Mouse (Mus musculus): ENCODE data around the gene Ctu2. TPM values are rescaled to one million over a fixed set of nuclear protein-coding genes. Genes with fewer than 3 reads are reported as not detected.
A peak's percentile ranks its signal among the peaks of the same experiment; 100 is the strongest.

Gene Ctu2
- polyA plus RNA-seq, 1 experiment, result 36.0 TPM

GRCm38 (mm10) chr8:122526526-122527170 is 50.7 kb downstream of the Ctu2 start:
- Histone ChIP-seq H3K4me3 (ENCODE audit: insufficient read depth, low read length) (no peak overlapping the region), H3K27ac (ENCODE audit: insufficient read depth, low read length) (peak overlapping the region; percentile 12; the same call in 1 of the 2 replicates), H3K4me1 (ENCODE audit: control insufficient read depth, insufficient read depth, low read length) (peaks cover 36% of the 10 kb centered on the region)
- TF ChIP-seq POLR2A (IDR thresholded peaks at IDR 0.05; ENCODE audit: low read depth, low read length) (no peak), CTCF (IDR thresholded peaks at IDR 0.05; ENCODE audit: borderline replicate concordance, insufficient read depth, low read length) (no peak)

- no peak for TF ChIP-seq POLR2A (IDR thresholded peaks at IDR 0.05; ENCODE audit: low read depth, low read length)
- TF ChIP-seq CTCF (IDR thresholded peaks at IDR 0.05; ENCODE audit: borderline replicate concordance, insufficient read depth, low read length), result no peak
- H3K27ac ChIP-seq (ENCODE audit: insufficient read depth, low read length), result no peak overlapping the region
- H3K4me1 ChIP-seq (ENCODE audit: control insufficient read depth, insufficient read depth, low read length), result peaks cover 36% of the 10 kb centered on the region
- no peak overlapping the region for H3K4me3 ChIP-seq (ENCODE audit: insufficient read depth, low read length)
Observed at GRCm38 (mm10) chr8:122527937-122528336, 52.0 kb downstream of the Ctu2 start.

DNA sequence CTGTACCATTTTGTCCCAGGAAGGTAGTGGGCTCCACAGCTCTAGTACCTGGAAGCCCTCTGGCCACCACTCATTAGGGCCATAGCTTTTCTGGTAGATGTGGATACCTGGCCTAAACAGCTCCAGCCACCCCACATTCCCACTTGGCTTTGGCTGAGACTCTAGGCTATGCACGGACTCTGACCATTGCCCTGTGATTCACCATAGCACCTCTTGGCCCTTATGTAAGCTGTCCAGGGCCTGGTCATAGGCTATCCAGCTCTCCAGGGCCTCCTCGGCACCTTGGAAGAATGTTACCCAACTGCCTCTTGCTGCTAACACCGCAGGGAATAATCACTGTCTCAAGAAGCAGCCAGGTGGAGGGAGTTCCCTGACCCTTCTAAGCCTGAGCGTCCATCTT is 53.2 kb downstream of the Ctu2 start:
- TF ChIP-seq CTCF (IDR thresholded peaks at IDR 0.05; ENCODE audit: borderline replicate concordance, insufficient read depth, low read length), result no peak
- no peak for TF ChIP-seq POLR2A (IDR thresholded peaks at IDR 0.05; ENCODE audit: low read depth, low read length)
- no peak overlapping the region for H3K4me3 ChIP-seq (ENCODE audit: insufficient read depth, low read length)
- no peak overlapping the region for H3K27ac ChIP-seq (ENCODE audit: insufficient read depth, low read length)
- H3K4me1 ChIP-seq (ENCODE audit: control insufficient read depth, insufficient read depth, low read length), result peaks cover 28% of the 10 kb centered on the region

- no peak overlapping the region for H3K27ac ChIP-seq (ENCODE audit: insufficient read depth, low read length)
- H3K4me1 ChIP-seq (ENCODE audit: control insufficient read depth, insufficient read depth, low read length), result peaks cover 16% of the 10 kb centered on the region
- no peak overlapping the region for H3K4me3 ChIP-seq (ENCODE audit: insufficient read depth, low read length)
- no peak for TF ChIP-seq POLR2A (IDR thresholded peaks at IDR 0.05; ENCODE audit: low read depth, low read length)
- no peak for TF ChIP-seq CTCF (IDR thresholded peaks at IDR 0.05; ENCODE audit: borderline replicate concordance, insufficient read depth, low read length)
Observed at GRCm38 (mm10) chr8:122531312-122531711, 55.4 kb downstream of the Ctu2 start.

Other genes starting within 250 kb of the Ctu2 start
- 10.3 and 12.6 TPM in 2 replicates for gene Zfpm1, start 194.0 kb upstream of the Ctu2 start, polyA plus RNA-seq (2011; ENCODE audit: insufficient read length, low read depth, missing spikeins)
- gene Trhr2, start 115.4 kb upstream of the Ctu2 start, polyA plus RNA-seq (2011; ENCODE audit: insufficient read length, low read depth, missing spikeins), result not detected in 2 replicates
- gene Zc3h18, start 99.5 kb upstream of the Ctu2 start, polyA plus RNA-seq (2011; ENCODE audit: insufficient read length, low read depth, missing spikeins), result 43.3 and 44.5 TPM in 2 replicates
- not detected in 2 replicates for gene Il17c, start 54.1 kb upstream of the Ctu2 start, polyA plus RNA-seq (2011; ENCODE audit: insufficient read length, low read depth, missing spikeins)
- gene Cyba, start 43.2 kb upstream of the Ctu2 start, polyA plus RNA-seq (2011; ENCODE audit: insufficient read length, low read depth, missing spikeins), result 133 and 158 TPM in 2 replicates
- 18.1 and 22.0 TPM in 2 replicates for gene Mvd, start 32.7 kb upstream of the Ctu2 start, polyA plus RNA-seq (2011; ENCODE audit: insufficient read length, low read depth, missing spikeins)
- gene Snai3, start 15.4 kb upstream of the Ctu2 start, polyA plus RNA-seq (2011; ENCODE audit: insufficient read length, low read depth, missing spikeins), result not detected in 2 replicates
- 38.9 and 39.0 TPM in 2 replicates for gene Rnf166, start 79 bp upstream of the Ctu2 start, polyA plus RNA-seq (2011; ENCODE audit: insufficient read length, low read depth, missing spikeins)
- gene Piezo1, start 75.2 kb downstream of the Ctu2 start, polyA plus RNA-seq (2011; ENCODE audit: insufficient read length, low read depth, missing spikeins), result 146 and 158 TPM in 2 replicates
- gene Cdt1, start 91.9 kb downstream of the Ctu2 start, polyA plus RNA-seq (2011; ENCODE audit: insufficient read length, low read depth, missing spikeins), result 11.8 and 15.9 TPM in 2 replicates
- gene Aprt, start 100.8 kb downstream of the Ctu2 start, polyA plus RNA-seq (2011; ENCODE audit: insufficient read length, low read depth, missing spikeins), result 140 and 214 TPM in 2 replicates
- gene Galns, start 135.3 kb downstream of the Ctu2 start, polyA plus RNA-seq (2011; ENCODE audit: insufficient read length, low read depth, missing spikeins), result 12.1 and 15.4 TPM in 2 replicates
- gene Trappc2l, start 135.5 kb downstream of the Ctu2 start, polyA plus RNA-seq (2011; ENCODE audit: insufficient read length, low read depth, missing spikeins), result 44.2 and 45.8 TPM in 2 replicates
- gene Pabpn1l, start 146.6 kb downstream of the Ctu2 start, polyA plus RNA-seq (2011; ENCODE audit: insufficient read length, low read depth, missing spikeins), result not detected in 2 replicates
- gene Cbfa2t3, start 223.0 kb downstream of the Ctu2 start, polyA plus RNA-seq (2011; ENCODE audit: insufficient read length, low read depth, missing spikeins), result 0.07 TPM in 1 of 2 replicates, not detected in the other